Mouse (Mus musculus): ENCODE results near the gene Nectin2.

- TF ChIP-seq POLR2A (IDR thresholded peaks at IDR 0.05; ENCODE audit: control insufficient read depth, extremely low read depth, insufficient read depth, low read length, poor library complexity), result no peak
- no peak for TF ChIP-seq CTCF (IDR thresholded peaks at IDR 0.05; ENCODE audit: borderline replicate concordance, control insufficient read depth, extremely low read depth, insufficient read depth, low read length, poor library complexity)
Measured at GRCm38 (mm10) chr7:19688101-19688500, 62.2 kb downstream of the Nectin2 start.
